Mouse (Mus musculus): ENCODE data around the gene Prkn. TPM values are rescaled to one million over a fixed set of nuclear protein-coding genes. Genes with fewer than 3 reads are reported as not detected.

Prkn gene
- polyA plus RNA-seq, 1 experiment, result 0.58 TPM

GRCm38 (mm10) chr17:11414288-11414687 lies 574.1 kb downstream of the Prkn start:
- H3K27ac ChIP-seq (ENCODE audit: insufficient read depth, low read depth, low read length), result no peak overlapping the region
- no peaks in the 10 kb centered on the region for H3K4me1 ChIP-seq (ENCODE audit: control insufficient read depth, insufficient read depth, insufficient read length, low read length)
- H3K27me3 ChIP-seq (ENCODE audit: control insufficient read depth, insufficient read depth, low read length), result no peaks in the 10 kb centered on the region
- TF ChIP-seq POLR2A (IDR thresholded peaks at IDR 0.05; ENCODE audit: low read depth, low read length) (no peak), CTCF (IDR thresholded peaks at IDR 0.05; ENCODE audit: extremely low read depth, insufficient read length, insufficient replicate concordance, low read depth, low read length) (no peak)
- WGBS, result 46% methylated on average over 4 of the region's 4 CpGs
- H3K36me3 ChIP-seq (ENCODE audit: control insufficient read depth, insufficient read depth, low read length), result no peaks in the 10 kb centered on the region
- no peak overlapping the region for H3K4me3 ChIP-seq (ENCODE audit: low read depth, low read length)

- no peak for TF ChIP-seq CTCF (IDR thresholded peaks at IDR 0.05; ENCODE audit: extremely low read depth, insufficient read length, insufficient replicate concordance, low read depth, low read length)
- WGBS, result 72% methylated on average over 3 of the region's 3 CpGs
- Histone ChIP-seq H3K27ac (ENCODE audit: insufficient read depth, low read depth, low read length) (no peak overlapping the region), H3K4me3 (ENCODE audit: low read depth, low read length) (no peak overlapping the region), H3K36me3 (ENCODE audit: control insufficient read depth, insufficient read depth, low read length) (no peaks in the 10 kb centered on the region), H3K27me3 (ENCODE audit: control insufficient read depth, insufficient read depth, low read length) (no peaks in the 10 kb centered on the region), H3K4me1 (ENCODE audit: control insufficient read depth, insufficient read depth, insufficient read length, low read length) (no peaks in the 10 kb centered on the region)
Measured at GRCm38 (mm10) chr17:11417150-11417549, 577.0 kb downstream of the Prkn start.

GRCm38 (mm10) chr17:11419484-11419883 lies 579.3 kb downstream of the Prkn start:
- H3K4me3 ChIP-seq (ENCODE audit: low read depth, low read length), result no peak overlapping the region
- 73% methylated on average over 3 of the region's 3 CpGs for WGBS
- H3K4me1 ChIP-seq (ENCODE audit: control insufficient read depth, insufficient read depth, insufficient read length, low read length), result no peaks in the 10 kb centered on the region
- H3K27me3 ChIP-seq (ENCODE audit: control insufficient read depth, insufficient read depth, low read length), result no peaks in the 10 kb centered on the region
- no peaks in the 10 kb centered on the region for H3K36me3 ChIP-seq (ENCODE audit: control insufficient read depth, insufficient read depth, low read length)
- no peak overlapping the region for H3K27ac ChIP-seq (ENCODE audit: insufficient read depth, low read depth, low read length)
- TF ChIP-seq CTCF (IDR thresholded peaks at IDR 0.05; ENCODE audit: extremely low read depth, insufficient read length, insufficient replicate concordance, low read depth, low read length) (no peak), POLR2A (IDR thresholded peaks at IDR 0.05; ENCODE audit: low read depth, low read length) (no peak)

- 78% methylated on average over 6 of the region's 6 CpGs for WGBS
- H3K4me3 ChIP-seq (ENCODE audit: low read depth, low read length), result no peak overlapping the region
- H3K36me3 ChIP-seq (ENCODE audit: control insufficient read depth, insufficient read depth, low read length), result no peaks in the 10 kb centered on the region
- H3K4me1 ChIP-seq (ENCODE audit: control insufficient read depth, insufficient read depth, insufficient read length, low read length), result no peaks in the 10 kb centered on the region
- no peak overlapping the region for H3K27ac ChIP-seq (ENCODE audit: insufficient read depth, low read depth, low read length)
- H3K27me3 ChIP-seq (ENCODE audit: control insufficient read depth, insufficient read depth, low read length), result no peaks in the 10 kb centered on the region
- TF ChIP-seq CTCF (IDR thresholded peaks at IDR 0.05; ENCODE audit: extremely low read depth, insufficient read length, insufficient replicate concordance, low read depth, low read length) (no peak), POLR2A (IDR thresholded peaks at IDR 0.05; ENCODE audit: low read depth, low read length) (no peak)
Measured at GRCm38 (mm10) chr17:11420839-11421238, 580.7 kb downstream of the Prkn start.

GRCm38 (mm10) chr17:11421264-11421940 lies 581.2 kb downstream of the Prkn start:
- H3K4me3 ChIP-seq (ENCODE audit: low read depth, low read length), result no peak overlapping the region
- H3K4me1 ChIP-seq (ENCODE audit: control insufficient read depth, insufficient read depth, insufficient read length, low read length), result no peaks in the 10 kb centered on the region
- no peaks in the 10 kb centered on the region for H3K36me3 ChIP-seq (ENCODE audit: control insufficient read depth, insufficient read depth, low read length)
- WGBS, result 34% methylated on average over 5 of the region's 5 CpGs
- no peaks in the 10 kb centered on the region for H3K27me3 ChIP-seq (ENCODE audit: control insufficient read depth, insufficient read depth, low read length)
- no peak overlapping the region for H3K27ac ChIP-seq (ENCODE audit: insufficient read depth, low read depth, low read length)
- TF ChIP-seq POLR2A (IDR thresholded peaks at IDR 0.05; ENCODE audit: low read depth, low read length) (no peak), CTCF (IDR thresholded peaks at IDR 0.05; ENCODE audit: extremely low read depth, insufficient read length, insufficient replicate concordance, low read depth, low read length) (no peak)

GRCm38 (mm10) chr17:11431323-11431722 lies 591.1 kb downstream of the Prkn start:
- H3K27me3 ChIP-seq (ENCODE audit: control insufficient read depth, insufficient read depth, low read length), result no peaks in the 10 kb centered on the region
- no peak overlapping the region for H3K4me3 ChIP-seq (ENCODE audit: low read depth, low read length)
- no peak overlapping the region for H3K27ac ChIP-seq (ENCODE audit: insufficient read depth, low read depth, low read length)
- H3K4me1 ChIP-seq (ENCODE audit: control insufficient read depth, insufficient read depth, insufficient read length, low read length), result no peaks in the 10 kb centered on the region
- no peaks in the 10 kb centered on the region for H3K36me3 ChIP-seq (ENCODE audit: control insufficient read depth, insufficient read depth, low read length)
- 88% methylated on average over 2 of the region's 2 CpGs for WGBS
- TF ChIP-seq POLR2A (IDR thresholded peaks at IDR 0.05; ENCODE audit: low read depth, low read length) (no peak), CTCF (IDR thresholded peaks at IDR 0.05; ENCODE audit: extremely low read depth, insufficient read length, insufficient replicate concordance, low read depth, low read length) (no peak)

- Histone ChIP-seq H3K27ac (ENCODE audit: insufficient read depth, low read depth, low read length) (no peak overlapping the region), H3K27me3 (ENCODE audit: control insufficient read depth, insufficient read depth, low read length) (no peaks in the 10 kb centered on the region), H3K36me3 (ENCODE audit: control insufficient read depth, insufficient read depth, low read length) (no peaks in the 10 kb centered on the region), H3K4me1 (ENCODE audit: control insufficient read depth, insufficient read depth, insufficient read length, low read length) (no peaks in the 10 kb centered on the region), H3K4me3 (ENCODE audit: low read depth, low read length) (no peak overlapping the region)
- TF ChIP-seq CTCF (IDR thresholded peaks at IDR 0.05; ENCODE audit: extremely low read depth, insufficient read length, insufficient replicate concordance, low read depth, low read length) (no peak), POLR2A (IDR thresholded peaks at IDR 0.05; ENCODE audit: low read depth, low read length) (no peak)
- 93% methylated on average over 2 of the region's 2 CpGs for WGBS
Measured at GRCm38 (mm10) chr17:11432593-11432992, 592.4 kb downstream of the Prkn start.

All from small intestine, adult 2 months (tissue).